Mouse (Mus musculus): Measurements from ENCODE around the gene Cyp2u1. TPM values are rescaled to one million over a fixed set of nuclear protein-coding genes. Genes with fewer than 3 reads are reported as not detected.

Cyp2u1 gene
- polyA plus RNA-seq, 1 experiment from 2014 or later: 7.7 TPM

DNA sequence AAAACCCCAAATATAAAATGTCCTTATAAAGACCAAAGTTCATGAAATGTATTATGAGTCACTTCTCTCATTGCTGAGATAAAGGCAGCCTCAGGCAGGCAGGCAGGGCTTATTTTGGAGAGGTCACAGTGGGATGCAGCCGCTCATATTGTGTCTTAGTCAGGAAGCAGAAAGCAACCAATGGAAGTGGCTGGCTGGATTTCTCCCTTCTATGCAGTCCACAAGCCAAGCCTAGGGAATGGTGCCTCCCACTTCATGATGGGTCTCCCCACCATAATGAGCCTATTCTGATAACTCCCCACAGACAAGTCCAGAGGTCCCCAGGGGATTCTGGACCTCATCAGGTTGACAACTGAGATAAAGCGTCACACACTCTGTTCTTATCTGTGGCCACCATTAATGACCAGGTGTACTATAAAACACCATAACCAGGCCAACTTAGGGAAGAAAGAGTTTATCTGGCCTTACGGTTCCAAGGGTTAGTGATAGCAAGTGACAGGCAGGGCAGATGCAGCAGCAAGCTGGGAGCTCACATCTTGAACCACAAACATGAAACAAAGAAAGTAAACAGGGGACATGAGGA is 47.5 kb downstream of the Cyp2u1 start:
- Histone ChIP-seq H3K9ac (ENCODE audit: low read depth, low read length) (no peak overlapping the region), H3K4me1 (ENCODE audit: control insufficient read depth, insufficient read depth, low read length) (no peaks in the 10 kb centered on the region), H3K27me3 (ENCODE audit: control insufficient read depth, insufficient read depth, low read depth, low read length) (no peaks in the 10 kb centered on the region), H3K36me3 (ENCODE audit: control insufficient read depth, insufficient read depth, low read length) (no peaks in the 10 kb centered on the region), H3K27ac (ENCODE audit: low read length) (no peak overlapping the region), H3K4me2 (ENCODE audit: low read length) (no peak overlapping the region), H3K9me3 (replicated peaks; ENCODE audit: control insufficient read depth, low read length, poor library complexity, severe bottlenecking) (no peaks in the 10 kb centered on the region), H3K4me3 (ENCODE audit: low read depth, low read length) (no peak overlapping the region)
- no peak for ATAC-seq
- WGBS: 94% methylated on average over 3 of the region's 3 CpGs

- Histone ChIP-seq H3K4me1 (ENCODE audit: control insufficient read depth, insufficient read depth, low read length) (no peaks in the 10 kb centered on the region), H3K4me2 (ENCODE audit: low read length) (no peak overlapping the region), H3K9me3 (replicated peaks; ENCODE audit: control insufficient read depth, low read length, poor library complexity, severe bottlenecking) (no peaks in the 10 kb centered on the region), H3K27me3 (ENCODE audit: control insufficient read depth, insufficient read depth, low read depth, low read length) (no peaks in the 10 kb centered on the region), H3K9ac (ENCODE audit: low read depth, low read length) (no peak overlapping the region), H3K4me3 (ENCODE audit: low read depth, low read length) (no peak overlapping the region), H3K27ac (ENCODE audit: low read length) (no peak overlapping the region), H3K36me3 (ENCODE audit: control insufficient read depth, insufficient read depth, low read length) (no peaks in the 10 kb centered on the region)
- no peak for ATAC-seq
- 90% methylated on average over 4 of the region's 4 CpGs for WGBS
These were observed 48.0 kb downstream of the Cyp2u1 start for GRCm38 (mm10) chr3:131254991-131255390.

DNA sequence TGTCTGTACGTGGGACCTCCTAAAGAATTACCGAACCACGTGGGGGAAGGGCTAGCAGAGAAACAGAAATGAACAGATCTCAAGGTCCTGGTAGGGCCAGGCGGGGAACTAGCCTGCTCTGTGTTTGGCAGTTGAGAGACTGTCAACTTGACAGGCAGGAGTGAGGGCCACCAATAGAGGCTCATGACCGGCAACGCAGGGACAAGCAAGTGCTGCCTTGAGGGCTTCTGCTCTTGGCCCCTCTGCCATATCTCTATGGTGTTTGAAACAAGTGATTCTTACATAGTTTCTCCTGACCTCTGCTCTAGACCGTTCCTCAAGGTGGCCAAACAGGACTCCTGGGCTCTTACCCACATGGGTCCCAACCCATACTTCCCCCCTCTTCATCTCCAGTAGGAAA is 51.4 kb downstream of the Cyp2u1 start:
- Histone ChIP-seq H3K4me2 (ENCODE audit: low read length) (no peak overlapping the region), H3K4me1 (ENCODE audit: control insufficient read depth, insufficient read depth, low read length) (no peaks in the 10 kb centered on the region), H3K9me3 (replicated peaks; ENCODE audit: control insufficient read depth, low read length, poor library complexity, severe bottlenecking) (no peaks in the 10 kb centered on the region), H3K9ac (ENCODE audit: low read depth, low read length) (no peak overlapping the region), H3K27me3 (ENCODE audit: control insufficient read depth, insufficient read depth, low read depth, low read length) (no peaks in the 10 kb centered on the region), H3K27ac (ENCODE audit: low read length) (no peak overlapping the region), H3K36me3 (ENCODE audit: control insufficient read depth, insufficient read depth, low read length) (no peaks in the 10 kb centered on the region), H3K4me3 (ENCODE audit: low read depth, low read length) (no peak overlapping the region)
- WGBS: 92% methylated on average over 7 of the region's 7 CpGs
- ATAC-seq: no peak

DNA sequence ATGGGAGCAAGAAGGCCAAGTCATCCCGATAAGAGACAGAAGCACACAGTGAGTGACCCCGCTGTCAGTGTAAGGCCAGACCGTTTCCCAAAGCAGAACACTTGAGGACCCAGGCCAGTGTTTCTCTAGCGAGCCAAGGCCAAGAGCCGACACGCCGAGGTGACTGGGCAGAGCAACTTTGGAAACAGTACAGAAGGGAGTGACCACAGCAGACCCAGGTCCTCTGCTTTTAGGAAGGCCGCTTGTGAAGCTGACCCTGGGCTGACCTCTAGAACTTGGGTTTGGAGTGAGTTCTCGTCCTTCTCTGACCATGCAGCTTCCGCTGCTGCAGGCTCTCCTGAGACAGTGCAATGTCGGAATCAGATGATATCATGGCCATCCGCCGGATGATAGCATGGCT is 52.0 kb downstream of the Cyp2u1 start:
- no peak for ATAC-seq
- no peaks in the 10 kb centered on the region for H3K4me1 ChIP-seq (ENCODE audit: control insufficient read depth, insufficient read depth, low read length)
- H3K9ac ChIP-seq (ENCODE audit: low read depth, low read length): no peak overlapping the region
- no peak overlapping the region for H3K27ac ChIP-seq (ENCODE audit: low read length)
- H3K4me2 ChIP-seq (ENCODE audit: low read length): no peak overlapping the region
- H3K4me3 ChIP-seq (ENCODE audit: low read depth, low read length): no peak overlapping the region
- no peaks in the 10 kb centered on the region for H3K36me3 ChIP-seq (ENCODE audit: control insufficient read depth, insufficient read depth, low read length)
- WGBS: 92% methylated on average over 13 of the region's 13 CpGs
- no peaks in the 10 kb centered on the region for H3K27me3 ChIP-seq (ENCODE audit: control insufficient read depth, insufficient read depth, low read depth, low read length)
- H3K9me3 ChIP-seq (replicated peaks; ENCODE audit: control insufficient read depth, low read length, poor library complexity, severe bottlenecking): no peaks in the 10 kb centered on the region

- Histone ChIP-seq H3K27ac (ENCODE audit: low read length) (no peak overlapping the region), H3K27me3 (ENCODE audit: control insufficient read depth, insufficient read depth, low read depth, low read length) (no peaks in the 10 kb centered on the region), H3K36me3 (ENCODE audit: control insufficient read depth, insufficient read depth, low read length) (no peaks in the 10 kb centered on the region), H3K9ac (ENCODE audit: low read depth, low read length) (no peak overlapping the region), H3K4me1 (ENCODE audit: control insufficient read depth, insufficient read depth, low read length) (no peaks in the 10 kb centered on the region), H3K4me3 (ENCODE audit: low read depth, low read length) (no peak overlapping the region), H3K9me3 (replicated peaks; ENCODE audit: control insufficient read depth, low read length, poor library complexity, severe bottlenecking) (no peaks in the 10 kb centered on the region), H3K4me2 (ENCODE audit: low read length) (no peak overlapping the region)
- ATAC-seq: no peak
- 94% methylated on average over 2 of the region's 2 CpGs for WGBS
These were observed 52.7 kb downstream of the Cyp2u1 start for GRCm38 (mm10) chr3:131250283-131250682.

GRCm38 (mm10) chr3:131248444-131248843 is 54.6 kb downstream of the Cyp2u1 start:
- WGBS: 90% methylated on average over 10 of the region's 10 CpGs
- H3K4me1 ChIP-seq (ENCODE audit: control insufficient read depth, insufficient read depth, low read length): no peaks in the 10 kb centered on the region
- H3K27me3 ChIP-seq (ENCODE audit: control insufficient read depth, insufficient read depth, low read depth, low read length): no peaks in the 10 kb centered on the region
- H3K36me3 ChIP-seq (ENCODE audit: control insufficient read depth, insufficient read depth, low read length): no peaks in the 10 kb centered on the region
- no peak for ATAC-seq
- no peak overlapping the region for H3K27ac ChIP-seq (ENCODE audit: low read length)
- no peak overlapping the region for H3K4me2 ChIP-seq (ENCODE audit: low read length)
- no peak overlapping the region for H3K9ac ChIP-seq (ENCODE audit: low read depth, low read length)
- H3K4me3 ChIP-seq (ENCODE audit: low read depth, low read length): no peak overlapping the region
- no peaks in the 10 kb centered on the region for H3K9me3 ChIP-seq (replicated peaks; ENCODE audit: control insufficient read depth, low read length, poor library complexity, severe bottlenecking)

GRCm38 (mm10) chr3:131247851-131248250 is 55.2 kb downstream of the Cyp2u1 start:
- Histone ChIP-seq H3K27ac (ENCODE audit: low read length) (no peak overlapping the region), H3K4me1 (ENCODE audit: control insufficient read depth, insufficient read depth, low read length) (no peaks in the 10 kb centered on the region), H3K9me3 (replicated peaks; ENCODE audit: control insufficient read depth, low read length, poor library complexity, severe bottlenecking) (no peaks in the 10 kb centered on the region), H3K9ac (ENCODE audit: low read depth, low read length) (no peak overlapping the region), H3K36me3 (ENCODE audit: control insufficient read depth, insufficient read depth, low read length) (no peaks in the 10 kb centered on the region), H3K4me2 (ENCODE audit: low read length) (no peak overlapping the region), H3K4me3 (ENCODE audit: low read depth, low read length) (no peak overlapping the region), H3K27me3 (ENCODE audit: control insufficient read depth, insufficient read depth, low read depth, low read length) (no peaks in the 10 kb centered on the region)
- ATAC-seq: no peak
- WGBS: 84% methylated on average over 5 of the region's 5 CpGs

DNA sequence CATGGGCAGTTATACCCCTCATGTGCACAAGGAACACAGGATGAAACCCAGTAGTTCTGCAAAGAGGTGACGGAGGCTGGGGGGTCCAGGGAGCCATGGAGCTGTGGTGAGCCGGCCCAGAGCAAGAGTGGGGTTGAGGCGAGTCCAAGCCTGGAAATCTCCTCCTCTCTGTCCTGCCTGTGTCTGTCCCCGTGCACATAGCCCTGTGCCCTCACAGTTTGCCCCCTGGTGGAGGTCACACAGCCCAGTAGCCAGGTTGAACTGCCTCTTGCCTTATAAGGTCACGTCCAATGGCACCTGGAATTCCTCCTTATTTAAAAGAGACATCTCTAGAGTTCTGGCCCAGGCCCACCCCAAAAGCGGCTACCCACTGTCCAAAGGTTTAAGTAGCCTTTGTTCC is 55.6 kb downstream of the Cyp2u1 start:
- Histone ChIP-seq H3K27me3 (ENCODE audit: control insufficient read depth, insufficient read depth, low read depth, low read length) (no peaks in the 10 kb centered on the region), H3K4me3 (ENCODE audit: low read depth, low read length) (no peak overlapping the region), H3K36me3 (ENCODE audit: control insufficient read depth, insufficient read depth, low read length) (no peaks in the 10 kb centered on the region), H3K9me3 (replicated peaks; ENCODE audit: control insufficient read depth, low read length, poor library complexity, severe bottlenecking) (no peaks in the 10 kb centered on the region), H3K4me1 (ENCODE audit: control insufficient read depth, insufficient read depth, low read length) (no peaks in the 10 kb centered on the region), H3K4me2 (ENCODE audit: low read length) (no peak overlapping the region), H3K27ac (ENCODE audit: low read length) (no peak overlapping the region), H3K9ac (ENCODE audit: low read depth, low read length) (no peak overlapping the region)
- 88% methylated on average over 6 of the region's 6 CpGs for WGBS
- ATAC-seq: no peak

GRCm38 (mm10) chr3:131246579-131247046 is 56.4 kb downstream of the Cyp2u1 start:
- 91% methylated on average over 8 of the region's 8 CpGs for WGBS
- H3K27ac ChIP-seq (ENCODE audit: low read length): no peak overlapping the region
- ATAC-seq: 0 out of 2 replicates have a peak, but pooled peaks have one; percentile 12

More at GRCm38 (mm10) chr3:131246579-131247046, 56.4 kb downstream of the Cyp2u1 start:
- Histone ChIP-seq H3K36me3 (ENCODE audit: control insufficient read depth, insufficient read depth, low read length) (no peaks in the 10 kb centered on the region), H3K9ac (ENCODE audit: low read depth, low read length) (no peak overlapping the region), H3K4me1 (ENCODE audit: control insufficient read depth, insufficient read depth, low read length) (no peaks in the 10 kb centered on the region), H3K4me2 (ENCODE audit: low read length) (no peak overlapping the region), H3K27me3 (ENCODE audit: control insufficient read depth, insufficient read depth, low read depth, low read length) (no peaks in the 10 kb centered on the region), H3K4me3 (ENCODE audit: low read depth, low read length) (no peak overlapping the region), H3K9me3 (replicated peaks; ENCODE audit: control insufficient read depth, low read length, poor library complexity, severe bottlenecking) (no peaks in the 10 kb centered on the region)
